Mouse (Mus musculus): ENCODE measurements around the gene Tsg101. TPM values are rescaled to one million over a fixed set of nuclear protein-coding genes. Genes with fewer than 3 reads are reported as not detected.
"Not testable (repeated sequence)": the region's sequence is repeated elsewhere in the genome, so short reads cannot be mapped to it uniquely, and the experiment has no call there.

Gene Tsg101
- polyA plus RNA-seq, 1 experiment from 2014 or later, result 193 TPM

- Histone ChIP-seq H3K4me2 (replicated peaks) (no peak overlapping the region), H3K9me3 (replicated peaks) (no peaks in the 10 kb centered on the region), H3K27me3 (no peaks in the 10 kb centered on the region), H3K9ac (no peak overlapping the region), H3K4me1 (no peaks in the 10 kb centered on the region), H3K27ac (replicated peaks) (no peak overlapping the region), H3K4me3 (replicated peaks) (no peak overlapping the region), H3K36me3 (peaks cover 38% of the 10 kb centered on the region)
- WGBS, result 89% methylated on average over 5 of the region's 5 CpGs
- ATAC-seq (ENCODE audit: insufficient number of reproducible peaks, low FRiP score, low TSS enrichment, low read depth), result no peak
Measured at GRCm38 (mm10) chr7:46928291-46928690, 8.5 kb upstream of the Tsg101 start.

GRCm38 (mm10) chr7:46922075-46922474 is 2.3 kb upstream of the Tsg101 start:
- Histone ChIP-seq H3K27me3 (no peaks in the 10 kb centered on the region), H3K36me3 (0 out of 2 replicates have a peak, but pooled peaks cover 7% of the 10 kb centered on the region), H3K9ac (no peak overlapping the region), H3K4me3 (replicated peaks) (no peak overlapping the region), H3K9me3 (replicated peaks) (no peaks in the 10 kb centered on the region), H3K4me1 (peaks cover 16% of the 10 kb centered on the region), H3K27ac (replicated peaks) (no peak overlapping the region), H3K4me2 (replicated peaks) (no peak overlapping the region)
- 67% methylated on average over 4 of the region's 4 CpGs for WGBS
- no peak for ATAC-seq (ENCODE audit: insufficient number of reproducible peaks, low FRiP score, low TSS enrichment, low read depth)

- Histone ChIP-seq H3K4me1 (peaks cover 22% of the 10 kb centered on the region), H3K27ac (replicated peaks) (peak overlapping the region; percentile 98), H3K4me3 (replicated peaks) (peak overlapping the region; percentile 95), H3K9me3 (replicated peaks) (no peaks in the 10 kb centered on the region), H3K4me2 (replicated peaks) (peak overlapping the region; percentile 60), H3K27me3 (no peaks in the 10 kb centered on the region), H3K36me3 (peaks cover 4% of the 10 kb centered on the region; the same call in 1 of the 2 replicates), H3K9ac (peak overlapping the region; percentile 94)
- ATAC-seq (ENCODE audit: insufficient number of reproducible peaks, low FRiP score, low TSS enrichment, low read depth), result no peak
- WGBS, result 11% methylated on average over 13 of the region's 13 CpGs
Measured at GRCm38 (mm10) chr7:46918678-46919371, 944 bp downstream of the Tsg101 start.

GRCm38 (mm10) chr7:46916376-46916775 is 3.4 kb downstream of the Tsg101 start:
- ATAC-seq (ENCODE audit: insufficient number of reproducible peaks, low FRiP score, low TSS enrichment, low read depth), result no peak
- H3K4me3 ChIP-seq (replicated peaks), result no peak overlapping the region
- peaks cover 19% of the 10 kb centered on the region for H3K36me3 ChIP-seq
- no peak overlapping the region for H3K27ac ChIP-seq (replicated peaks)
- WGBS, result 87% methylated on average over 3 of the region's 3 CpGs
- H3K9me3 ChIP-seq (replicated peaks), result no peaks in the 10 kb centered on the region
- H3K9ac ChIP-seq, result no peak overlapping the region
- H3K27me3 ChIP-seq, result no peaks in the 10 kb centered on the region
- H3K4me1 ChIP-seq, result peaks cover 22% of the 10 kb centered on the region
- H3K4me2 ChIP-seq (replicated peaks), result no peak overlapping the region

GRCm38 (mm10) chr7:46911250-46911649 is 8.5 kb downstream of the Tsg101 start:
- Histone ChIP-seq H3K4me1 (0 out of 2 replicates have a peak, but pooled peaks cover 4% of the 10 kb centered on the region), H3K9me3 (replicated peaks) (no peaks in the 10 kb centered on the region), H3K9ac (no peak overlapping the region), H3K4me2 (replicated peaks) (no peak overlapping the region), H3K27ac (replicated peaks) (no peak overlapping the region), H3K36me3 (peaks cover 67% of the 10 kb centered on the region), H3K27me3 (no peaks in the 10 kb centered on the region), H3K4me3 (replicated peaks) (no peak overlapping the region)
- WGBS, result 95% methylated on average over 3 of the region's 3 CpGs
- no peak for ATAC-seq (ENCODE audit: insufficient number of reproducible peaks, low FRiP score, low TSS enrichment, low read depth)

GRCm38 (mm10) chr7:46899343-46899742 is 20.4 kb downstream of the Tsg101 start:
- Histone ChIP-seq H3K36me3 (peaks cover 58% of the 10 kb centered on the region), H3K4me1 (no peaks in the 10 kb centered on the region), H3K27me3 (no peaks in the 10 kb centered on the region), H3K9ac (no peak overlapping the region), H3K27ac (replicated peaks) (no peak overlapping the region), H3K4me2 (replicated peaks) (no peak overlapping the region), H3K4me3 (replicated peaks) (no peak overlapping the region), H3K9me3 (replicated peaks) (no peaks in the 10 kb centered on the region)
- ATAC-seq (ENCODE audit: insufficient number of reproducible peaks, low FRiP score, low TSS enrichment, low read depth), result no peak
- WGBS, result 93% methylated on average over 3 of the region's 3 CpGs

- Histone ChIP-seq H3K36me3 (peaks cover 69% of the 10 kb centered on the region), H3K9me3 (replicated peaks) (no peaks in the 10 kb centered on the region), H3K4me1 (no peaks in the 10 kb centered on the region), H3K4me2 (replicated peaks) (no peak overlapping the region), H3K27me3 (no peaks in the 10 kb centered on the region), H3K27ac (replicated peaks) (no peak overlapping the region), H3K9ac (no peak overlapping the region), H3K4me3 (replicated peaks) (no peak overlapping the region)
- 87% methylated on average over 3 of the region's 3 CpGs for WGBS
- ATAC-seq (ENCODE audit: insufficient number of reproducible peaks, low FRiP score, low TSS enrichment, low read depth), result no peak
Measured at GRCm38 (mm10) chr7:46895511-46895910, 24.3 kb downstream of the Tsg101 start.

- no peak for ATAC-seq (ENCODE audit: insufficient number of reproducible peaks, low FRiP score, low TSS enrichment, low read depth)
- 88% methylated on average over 3 of the region's 3 CpGs for WGBS
- H3K36me3 ChIP-seq, result peaks cover 37% of the 10 kb centered on the region
Measured at GRCm38 (mm10) chr7:46883304-46883703, 36.5 kb downstream of the Tsg101 start.

GRCm38 (mm10) chr7:46881941-46882340 is 37.8 kb downstream of the Tsg101 start:
- 80% methylated on average over 8 of the region's 8 CpGs for WGBS
- not testable (repeated sequence) for ATAC-seq (ENCODE audit: insufficient number of reproducible peaks, low FRiP score, low TSS enrichment, low read depth); H3K9me3 ChIP-seq (replicated peaks); H3K9ac ChIP-seq; H3K4me1 ChIP-seq; H3K27ac ChIP-seq (replicated peaks); H3K27me3 ChIP-seq; H3K4me3 ChIP-seq (replicated peaks); H3K4me2 ChIP-seq (replicated peaks)
- H3K36me3 ChIP-seq, result peaks cover 23% of the 10 kb centered on the region

More at GRCm38 (mm10) chr7:46883304-46883703, 36.5 kb downstream of the Tsg101 start:
- Histone ChIP-seq H3K4me2 (replicated peaks) (no peak overlapping the region), H3K27ac (replicated peaks) (no peak overlapping the region), H3K27me3 (no peaks in the 10 kb centered on the region), H3K9me3 (replicated peaks) (no peaks in the 10 kb centered on the region), H3K4me3 (replicated peaks) (no peak overlapping the region), H3K9ac (no peak overlapping the region), H3K4me1 (no peaks in the 10 kb centered on the region)

- H3K4me3 ChIP-seq (replicated peaks), result no peak overlapping the region
- no peak for ATAC-seq (ENCODE audit: insufficient number of reproducible peaks, low FRiP score, low TSS enrichment, low read depth)
- no peaks in the 10 kb centered on the region for H3K9me3 ChIP-seq (replicated peaks)
- no peak overlapping the region for H3K4me2 ChIP-seq (replicated peaks)
- H3K36me3 ChIP-seq, result peaks cover 14% of the 10 kb centered on the region
- no peak overlapping the region for H3K9ac ChIP-seq
- WGBS, result 89% methylated on average over 2 of the region's 2 CpGs
- H3K27ac ChIP-seq (replicated peaks), result no peak overlapping the region
- H3K27me3 ChIP-seq, result no peaks in the 10 kb centered on the region
- H3K4me1 ChIP-seq, result no peaks in the 10 kb centered on the region
Measured at GRCm38 (mm10) chr7:46880992-46881391, 38.8 kb downstream of the Tsg101 start.

GRCm38 (mm10) chr7:46879851-46880250 is 39.9 kb downstream of the Tsg101 start:
- no peak overlapping the region for H3K27ac ChIP-seq (replicated peaks)
- H3K36me3 ChIP-seq, result peaks cover 3% of the 10 kb centered on the region
- no peak overlapping the region for H3K4me3 ChIP-seq (replicated peaks)
- 88% methylated on average over 5 of the region's 5 CpGs for WGBS
- no peak overlapping the region for H3K9ac ChIP-seq
- no peak for ATAC-seq (ENCODE audit: insufficient number of reproducible peaks, low FRiP score, low TSS enrichment, low read depth)
- no peaks in the 10 kb centered on the region for H3K9me3 ChIP-seq (replicated peaks)
- no peaks in the 10 kb centered on the region for H3K27me3 ChIP-seq
- H3K4me2 ChIP-seq (replicated peaks), result no peak overlapping the region
- H3K4me1 ChIP-seq, result no peaks in the 10 kb centered on the region

GRCm38 (mm10) chr7:46877255-46877654 is 42.5 kb downstream of the Tsg101 start:
- H3K4me3 ChIP-seq (replicated peaks), result no peak overlapping the region
- H3K9me3 ChIP-seq (replicated peaks), result no peaks in the 10 kb centered on the region
- no peaks in the 10 kb centered on the region for H3K4me1 ChIP-seq
- H3K36me3 ChIP-seq, result no peaks in the 10 kb centered on the region
- ATAC-seq (ENCODE audit: insufficient number of reproducible peaks, low FRiP score, low TSS enrichment, low read depth), result no peak
- H3K27ac ChIP-seq (replicated peaks), result no peak overlapping the region
- no peak overlapping the region for H3K9ac ChIP-seq
- WGBS, result 80% methylated on average over 6 of the region's 6 CpGs
- H3K4me2 ChIP-seq (replicated peaks), result no peak overlapping the region
- no peaks in the 10 kb centered on the region for H3K27me3 ChIP-seq
